Mouse (Mus musculus) midbrain, embryonic 14.5 days (tissue): ENCODE data around the gene Card10. TPM values are rescaled to one million over a fixed set of nuclear protein-coding genes. Genes with fewer than 3 reads are reported as not detected.
A peak's percentile ranks its signal among the peaks of the same experiment; 100 is the strongest.

Experiments used
- ATAC-seq: fragments of 200-750 bp; cut with Nextera tagmentation; 2 replicates; pipeline ENCODE4 v1.8.0; 2017; ENCODE audit warnings: moderate number of reproducible peaks, moderate library complexity; ENCODE audit not compliant: low FRiP score, low TSS enrichment
- DNase-seq: peaks from one replicate; pipeline ENCODE4 v3.0.0-alpha.2; 2015
- H3K27ac ChIP-seq: fragments of 300-500 bp; sonication (generic); replicated peaks from 2 replicates; pipeline ENCODE4 v1.5.1; 2014; ENCODE audit warnings: mild to moderate bottlenecking, low read depth, low read length, moderate library complexity
- H3K27me3 ChIP-seq: fragments of 300-500 bp; sonication (generic); 2 replicates; pipeline ENCODE4 v1.6.1; 2014; ENCODE audit warnings: low read length, control low read depth, mixed read lengths; ENCODE audit not compliant: control insufficient read depth, insufficient read depth
- H3K36me3 ChIP-seq: fragments of 300-500 bp; sonication (generic); 2 replicates; pipeline ENCODE4 v1.6.1; 2014; ENCODE audit warnings: low read length, control low read depth; ENCODE audit not compliant: control insufficient read depth, insufficient read depth
- H3K4me1 ChIP-seq: fragments of 300-500 bp; sonication (generic); 2 replicates; pipeline ENCODE4 v1.6.1; 2014; ENCODE audit warnings: mild to moderate bottlenecking, antibody characterized with exemption, low read length, control low read depth; ENCODE audit not compliant: control insufficient read depth, insufficient read depth
- H3K4me2 ChIP-seq: fragments of 300-500 bp; sonication (generic); 2 replicates; pipeline ENCODE4 v1.6.1; 2014; ENCODE audit warnings: mild to moderate bottlenecking, low read length, moderate library complexity
- H3K4me3 ChIP-seq: fragments of 300-500 bp; sonication (generic); replicated peaks from 2 replicates; pipeline ENCODE4 v1.5.1; 2014; ENCODE audit warnings: low read depth, low read length
- H3K9ac ChIP-seq: fragments of 300-500 bp; sonication (generic); replicated peaks from 2 replicates; pipeline ENCODE4 v1.6.1; 2014; ENCODE audit warnings: mild to moderate bottlenecking, low read length, moderate library complexity
- H3K9me3 ChIP-seq: fragments of 300-500 bp; sonication (generic); 2 replicates; pipeline ENCODE4 v1.6.1; 2016; ENCODE audit warnings: low read length, control low read depth, mixed read lengths; ENCODE audit not compliant: control insufficient read depth
- WGBS: fragments of 180-500 bp; shearing (Covaris S2); extraction: QIAGEN DNeasy Blood & Tissue Kit; methylation state at CpG from one replicate; pipeline ENCODE4 v1.1.7; 2014; 5-methylcytosine and 5-hydroxymethylcytosine counted together
- polyA plus RNA-seq: library from polyadenylated mRNA; unstranded; fragments of >200 nt; fragmentation: Nextera tagmentation; extraction: Ambion mirVana; gene quantifications from 2 replicates; pipeline ENCODE4 v1.2.1, GENCODE M21; 2014

Gene Card10
- polyA plus RNA-seq, 1 experiment from 2014 or later, result 1.3 TPM

- H3K27me3 ChIP-seq, result peaks cover 29% of the 10 kb centered on the region
- no peak overlapping the region; the same call in 1 of the 2 replicates for H3K4me2 ChIP-seq
- no peaks in the 10 kb centered on the region for H3K9me3 ChIP-seq
- H3K4me1 ChIP-seq, result peaks cover 42% of the 10 kb centered on the region
- no peak overlapping the region for H3K4me3 ChIP-seq
- H3K27ac ChIP-seq, result peak overlapping the region; percentile 55
- no peaks in the 10 kb centered on the region for H3K36me3 ChIP-seq
- H3K9ac ChIP-seq, result no peak overlapping the region; the same call in 1 of the 2 replicates
- ATAC-seq, result no peak
- 2% methylated on average over 2 of the region's 2 CpGs for WGBS
- DNase-seq, result peak; percentile 70
Measured at GRCm38 (mm10) chr15:78839744-78840143, 36.9 kb upstream of the Card10 start.

GRCm38 (mm10) chr15:78836086-78836621, 33.3 kb upstream of the Card10 start:
- ATAC-seq, result no peak
- DNase-seq, result no peak
- 39% methylated on average over 8 of the region's 8 CpGs for WGBS
- H3K4me1 ChIP-seq, result peaks cover 36% of the 10 kb centered on the region
- no peak overlapping the region for H3K4me2 ChIP-seq
- no peaks in the 10 kb centered on the region for H3K9me3 ChIP-seq
- H3K4me3 ChIP-seq, result no peak overlapping the region
- H3K9ac ChIP-seq, result no peak overlapping the region
- H3K27ac ChIP-seq, result peak overlapping the region; percentile 43
- H3K36me3 ChIP-seq, result no peaks in the 10 kb centered on the region
- peaks cover 4% of the 10 kb centered on the region; the same call in 1 of the 2 replicates for H3K27me3 ChIP-seq

GRCm38 (mm10) chr15:78835200-78836085, 32.6 kb upstream of the Card10 start:
- peaks cover 31% of the 10 kb centered on the region for H3K4me1 ChIP-seq
- H3K9me3 ChIP-seq, result no peaks in the 10 kb centered on the region
- no peak overlapping the region for H3K4me2 ChIP-seq
- no peak for ATAC-seq
- no peak overlapping the region for H3K9ac ChIP-seq
- no peaks in the 10 kb centered on the region for H3K36me3 ChIP-seq
- H3K27ac ChIP-seq, result peak overlapping the region; percentile 57
- 12% methylated on average over 12 of the region's 12 CpGs for WGBS
- DNase-seq, result no peak
- no peak overlapping the region for H3K4me3 ChIP-seq
- 0 out of 2 replicates have a peak, but pooled peaks cover 3% of the 10 kb centered on the region for H3K27me3 ChIP-seq

GRCm38 (mm10) chr15:78834233-78835005, 31.6 kb upstream of the Card10 start:
- Histone ChIP-seq H3K36me3 (no peaks in the 10 kb centered on the region), H3K9ac (no peak overlapping the region; the same call in 1 of the 2 replicates), H3K4me2 (no peak overlapping the region), H3K27me3 (no peaks in the 10 kb centered on the region), H3K4me3 (no peak overlapping the region), H3K27ac (0 out of 2 replicates have a peak overlapping the region, but pooled peaks have one; percentile 57), H3K4me1 (peaks cover 21% of the 10 kb centered on the region), H3K9me3 (no peaks in the 10 kb centered on the region)
- DNase-seq (no peak), ATAC-seq (no peak)
- 56% methylated on average over 10 of the region's 10 CpGs for WGBS

- Histone ChIP-seq H3K36me3 (no peaks in the 10 kb centered on the region), H3K27ac (no peak overlapping the region), H3K4me2 (no peak overlapping the region), H3K27me3 (no peaks in the 10 kb centered on the region), H3K9me3 (no peaks in the 10 kb centered on the region), H3K4me1 (peaks cover 17% of the 10 kb centered on the region; the same call in 1 of the 2 replicates), H3K4me3 (no peak overlapping the region), H3K9ac (no peak overlapping the region)
- ATAC-seq, result no peak
- WGBS, result 89% methylated on average over 3 of the region's 3 CpGs
- DNase-seq, result no peak
Measured at GRCm38 (mm10) chr15:78833582-78833981, 30.7 kb upstream of the Card10 start.

- ATAC-seq (peak; percentile 65; the same call in 1 of the 2 replicates), DNase-seq (peak; percentile 69)
- Histone ChIP-seq H3K4me1 (peaks cover 21% of the 10 kb centered on the region; the same call in 1 of the 2 replicates), H3K4me3 (no peak overlapping the region), H3K36me3 (no peaks in the 10 kb centered on the region), H3K9me3 (no peaks in the 10 kb centered on the region), H3K4me2 (no peak overlapping the region), H3K9ac (no peak overlapping the region), H3K27ac (peak overlapping the region; percentile 60; the same call in 1 of the 2 replicates), H3K27me3 (no peaks in the 10 kb centered on the region)
- WGBS, result 6% methylated on average over 14 of the region's 14 CpGs
Measured at GRCm38 (mm10) chr15:78832701-78833123, 29.9 kb upstream of the Card10 start.

- H3K27me3 ChIP-seq, result 0 out of 2 replicates have a peak, but pooled peaks cover 5% of the 10 kb centered on the region
- no peak overlapping the region for H3K4me3 ChIP-seq
- H3K27ac ChIP-seq, result peak overlapping the region; percentile 60; the same call in 1 of the 2 replicates
- WGBS, result 54% methylated on average over 19 of the region's 19 CpGs
- H3K36me3 ChIP-seq, result no peaks in the 10 kb centered on the region
- H3K9me3 ChIP-seq, result no peaks in the 10 kb centered on the region
- ATAC-seq, result no peak; the same call in 1 of the 2 replicates
- H3K9ac ChIP-seq, result no peak overlapping the region
- DNase-seq, result no peak
- no peak overlapping the region for H3K4me2 ChIP-seq
- peaks cover 21% of the 10 kb centered on the region; the same call in 1 of the 2 replicates for H3K4me1 ChIP-seq
Measured at GRCm38 (mm10) chr15:78831720-78832657, 29.1 kb upstream of the Card10 start.
